Mouse (Mus musculus) intestine, embryonic 15.5 days (tissue): ENCODE results near the gene Upk1a. TPM values are rescaled to one million over a fixed set of nuclear protein-coding genes. Genes with fewer than 3 reads are reported as not detected.

Experiments
- ATAC-seq: fragments of 200-750 bp; cut with Nextera tagmentation; 2 replicates; pipeline ENCODE4 v1.8.0; 2017; ENCODE audit warnings: moderate TSS enrichment, moderate library complexity
- H3K27ac ChIP-seq: fragments of 300-500 bp; sonication (generic); 2 replicates; pipeline ENCODE4 v1.5.1; 2015; ENCODE audit warnings: mild to moderate bottlenecking, inconsistent platforms
- H3K27me3 ChIP-seq: fragments of 300-500 bp; sonication (generic); replicated peaks from 2 replicates; pipeline ENCODE4 v1.6.1; 2015; ENCODE audit warnings: inconsistent platforms
- H3K36me3 ChIP-seq: fragments of 300-500 bp; sonication (generic); 2 replicates; pipeline ENCODE4 v1.6.1; 2015; ENCODE audit warnings: inconsistent platforms
- H3K4me1 ChIP-seq: fragments of 300-500 bp; sonication (generic); replicated peaks from 2 replicates; pipeline ENCODE4 v1.6.1; 2015; ENCODE audit warnings: inconsistent platforms
- H3K4me2 ChIP-seq: fragments of 300-500 bp; sonication (generic); replicated peaks from 2 replicates; pipeline ENCODE4 v1.6.1; 2015; ENCODE audit warnings: mild to moderate bottlenecking, inconsistent platforms
- H3K4me3 ChIP-seq: fragments of 300-500 bp; sonication (generic); replicated peaks from 2 replicates; pipeline ENCODE4 v1.5.1; 2015; ENCODE audit warnings: inconsistent platforms
- H3K9ac ChIP-seq: fragments of 300-500 bp; sonication (generic); 2 replicates; pipeline ENCODE4 v1.6.1; 2015; ENCODE audit warnings: inconsistent platforms
- H3K9me3 ChIP-seq: fragments of 300-500 bp; sonication (generic); 2 replicates; pipeline ENCODE4 v1.6.1; 2016; ENCODE audit warnings: inconsistent platforms
- WGBS: fragments of 180-500 bp; shearing (Covaris S2); methylation state at CpG from one replicate; pipeline ENCODE4 v1.1.7; 2015; 5-methylcytosine and 5-hydroxymethylcytosine counted together
- polyA plus RNA-seq: library from polyadenylated mRNA; unstranded; fragments of >200 nt; fragmentation: Nextera tagmentation; extraction: Ambion mirVana; gene quantifications from 2 replicates; pipeline ENCODE4 v1.2.1, GENCODE M21; 2015

Upk1a gene
- polyA plus RNA-seq, 1 experiment from 2014 or later: 10.0 TPM

GRCm38 (mm10) chr7:30587842-30588667 is 24.6 kb downstream of the Upk1a start:
- H3K27me3 ChIP-seq: no peaks in the 10 kb centered on the region
- H3K36me3 ChIP-seq: peaks cover 22% of the 10 kb centered on the region
- H3K4me1 ChIP-seq: peaks cover 30% of the 10 kb centered on the region
- ATAC-seq: peak; percentile 29
- no peaks in the 10 kb centered on the region for H3K9me3 ChIP-seq
- WGBS: under 1% methylated on average over 57 of the region's 67 CpGs
- peak overlapping the region; percentile 98 for H3K9ac ChIP-seq
- H3K4me2 ChIP-seq: peak overlapping the region; percentile 88
- peak overlapping the region; percentile 88 for H3K27ac ChIP-seq
- H3K4me3 ChIP-seq: peak overlapping the region; percentile 97

- Histone ChIP-seq H3K36me3 (peaks cover 36% of the 10 kb centered on the region), H3K27ac (no peak overlapping the region), H3K4me2 (peak overlapping the region; percentile 88; the same call in 1 of the 2 replicates), H3K4me3 (peak overlapping the region; percentile 97; the same call in 1 of the 2 replicates), H3K4me1 (peaks cover 24% of the 10 kb centered on the region), H3K9ac (0 out of 2 replicates have a peak overlapping the region, but pooled peaks have one; percentile 98), H3K27me3 (no peaks in the 10 kb centered on the region), H3K9me3 (no peaks in the 10 kb centered on the region)
- ATAC-seq: no peak
- WGBS: 91% methylated on average over 28 of the region's 28 CpGs
Observed at GRCm38 (mm10) chr7:30586455-30587020, 26.1 kb downstream of the Upk1a start.

- ATAC-seq: no peak
- Histone ChIP-seq H3K4me1 (peaks cover 20% of the 10 kb centered on the region), H3K27me3 (no peaks in the 10 kb centered on the region), H3K9ac (no peak overlapping the region), H3K36me3 (peaks cover 43% of the 10 kb centered on the region), H3K9me3 (no peaks in the 10 kb centered on the region), H3K4me2 (no peak overlapping the region), H3K4me3 (no peak overlapping the region), H3K27ac (no peak overlapping the region)
- WGBS: 96% methylated on average over 7 of the region's 7 CpGs
Observed at GRCm38 (mm10) chr7:30585170-30585569, 27.5 kb downstream of the Upk1a start.

GRCm38 (mm10) chr7:30584339-30584738 is 28.3 kb downstream of the Upk1a start:
- no peak overlapping the region for H3K27ac ChIP-seq
- H3K9me3 ChIP-seq: no peaks in the 10 kb centered on the region
- no peak overlapping the region for H3K4me3 ChIP-seq
- H3K27me3 ChIP-seq: no peaks in the 10 kb centered on the region
- H3K9ac ChIP-seq: no peak overlapping the region
- no peak for ATAC-seq
- no peak overlapping the region for H3K4me2 ChIP-seq
- H3K36me3 ChIP-seq: peaks cover 51% of the 10 kb centered on the region
- H3K4me1 ChIP-seq: peaks cover 14% of the 10 kb centered on the region; the same call in 1 of the 2 replicates
- WGBS: 94% methylated on average over 10 of the region's 10 CpGs

GRCm38 (mm10) chr7:30581547-30581946 is 31.1 kb downstream of the Upk1a start:
- Histone ChIP-seq H3K9me3 (no peaks in the 10 kb centered on the region), H3K27ac (no peak overlapping the region), H3K27me3 (no peaks in the 10 kb centered on the region), H3K36me3 (peaks cover 75% of the 10 kb centered on the region), H3K4me1 (peaks cover 2% of the 10 kb centered on the region; the same call in 1 of the 2 replicates), H3K4me3 (no peak overlapping the region), H3K4me2 (no peak overlapping the region), H3K9ac (no peak overlapping the region)
- 96% methylated on average over 16 of the region's 16 CpGs for WGBS
- no peak for ATAC-seq

- H3K9me3 ChIP-seq: no peaks in the 10 kb centered on the region
- H3K36me3 ChIP-seq: peaks cover 78% of the 10 kb centered on the region
Observed at GRCm38 (mm10) chr7:30579950-30580349, 32.7 kb downstream of the Upk1a start.

GRCm38 (mm10) chr7:30572969-30573368 is 39.7 kb downstream of the Upk1a start:
- H3K27me3 ChIP-seq: no peaks in the 10 kb centered on the region
- H3K4me1 ChIP-seq: no peaks in the 10 kb centered on the region
- H3K9me3 ChIP-seq: no peaks in the 10 kb centered on the region
- H3K4me2 ChIP-seq: no peak overlapping the region
- no peak overlapping the region for H3K9ac ChIP-seq
- no peak overlapping the region for H3K27ac ChIP-seq
- ATAC-seq: no peak
- no peak overlapping the region for H3K4me3 ChIP-seq
- H3K36me3 ChIP-seq: peaks cover 87% of the 10 kb centered on the region
- WGBS: 78% methylated on average over 2 of the region's 2 CpGs

More at GRCm38 (mm10) chr7:30579950-30580349, 32.7 kb downstream of the Upk1a start:
- 83% methylated on average over 8 of the region's 8 CpGs for WGBS
- Histone ChIP-seq H3K4me2 (no peak overlapping the region), H3K4me3 (no peak overlapping the region), H3K27me3 (no peaks in the 10 kb centered on the region), H3K9ac (no peak overlapping the region), H3K4me1 (no peaks in the 10 kb centered on the region), H3K27ac (no peak overlapping the region)
- peak; percentile 81 for ATAC-seq

- Histone ChIP-seq H3K4me2 (no peak overlapping the region), H3K9ac (no peak overlapping the region), H3K27ac (no peak overlapping the region), H3K36me3 (peaks cover 81% of the 10 kb centered on the region), H3K4me3 (no peak overlapping the region), H3K4me1 (no peaks in the 10 kb centered on the region), H3K9me3 (no peaks in the 10 kb centered on the region), H3K27me3 (no peaks in the 10 kb centered on the region)
- no peak for ATAC-seq
- WGBS: 85% methylated on average over 5 of the region's 5 CpGs
Observed at GRCm38 (mm10) chr7:30572389-30572788, 40.3 kb downstream of the Upk1a start.

GRCm38 (mm10) chr7:30567555-30567954 is 45.1 kb downstream of the Upk1a start:
- 86% methylated on average over 11 of the region's 11 CpGs for WGBS
- Histone ChIP-seq H3K9ac (no peak overlapping the region), H3K27ac (no peak overlapping the region), H3K4me1 (peaks cover 9% of the 10 kb centered on the region; the same call in 1 of the 2 replicates), H3K9me3 (no peaks in the 10 kb centered on the region), H3K4me2 (no peak overlapping the region), H3K27me3 (no peaks in the 10 kb centered on the region), H3K36me3 (peaks cover 53% of the 10 kb centered on the region), H3K4me3 (no peak overlapping the region)
- no peak for ATAC-seq

GRCm38 (mm10) chr7:30566033-30566432 is 46.6 kb downstream of the Upk1a start:
- Histone ChIP-seq H3K4me3 (no peak overlapping the region), H3K9me3 (no peaks in the 10 kb centered on the region), H3K27me3 (no peaks in the 10 kb centered on the region), H3K9ac (no peak overlapping the region), H3K36me3 (peaks cover 46% of the 10 kb centered on the region), H3K4me1 (peaks cover 11% of the 10 kb centered on the region; the same call in 1 of the 2 replicates), H3K27ac (no peak overlapping the region), H3K4me2 (no peak overlapping the region)
- 75% methylated on average over 9 of the region's 9 CpGs for WGBS
- ATAC-seq: no peak

GRCm38 (mm10) chr7:30564970-30565571 is 47.6 kb downstream of the Upk1a start, which contains the start of gene Igflr1:
Gene Igflr1, plus strand, starts transcription at chr7:30565427.
- peak within 1 kb of the TSS; percentile 59; the same call in 1 of the 2 replicates for H3K4me2 ChIP-seq
- no peaks in the 10 kb centered on the region for H3K9me3 ChIP-seq
- peaks cover 11% of the 10 kb centered on the region; the same call in 1 of the 2 replicates for H3K4me1 ChIP-seq
- no peaks in the 10 kb centered on the region for H3K27me3 ChIP-seq
- 0 out of 2 replicates have a peak within 1 kb of the TSS, but pooled peaks have one; percentile 67 for H3K4me3 ChIP-seq
- H3K9ac ChIP-seq: no peak within 1 kb of the TSS
- 96% methylated on average over 12 of the region's 12 CpGs for WGBS
- ATAC-seq: no peak
- H3K36me3 ChIP-seq: peaks cover 36% of the 10 kb centered on the region
- H3K27ac ChIP-seq: no peak within 1 kb of the TSS

- 0 out of 2 replicates have a peak overlapping the region, but pooled peaks have one; percentile 70 for H3K9ac ChIP-seq
- WGBS: 21% methylated on average over 6 of the region's 6 CpGs
Observed at GRCm38 (mm10) chr7:30563906-30564280, 48.8 kb downstream of the Upk1a start.

More at GRCm38 (mm10) chr7:30563906-30564280, 48.8 kb downstream of the Upk1a start:
- Histone ChIP-seq H3K27me3 (no peaks in the 10 kb centered on the region), H3K9me3 (no peaks in the 10 kb centered on the region), H3K27ac (peak overlapping the region; percentile 96; the same call in 1 of the 2 replicates), H3K4me1 (peaks cover 14% of the 10 kb centered on the region; the same call in 1 of the 2 replicates), H3K4me3 (peak overlapping the region; percentile 67), H3K36me3 (peaks cover 24% of the 10 kb centered on the region), H3K4me2 (peak overlapping the region; percentile 59)
- ATAC-seq: no peak
